In the genomic region with DNA sequence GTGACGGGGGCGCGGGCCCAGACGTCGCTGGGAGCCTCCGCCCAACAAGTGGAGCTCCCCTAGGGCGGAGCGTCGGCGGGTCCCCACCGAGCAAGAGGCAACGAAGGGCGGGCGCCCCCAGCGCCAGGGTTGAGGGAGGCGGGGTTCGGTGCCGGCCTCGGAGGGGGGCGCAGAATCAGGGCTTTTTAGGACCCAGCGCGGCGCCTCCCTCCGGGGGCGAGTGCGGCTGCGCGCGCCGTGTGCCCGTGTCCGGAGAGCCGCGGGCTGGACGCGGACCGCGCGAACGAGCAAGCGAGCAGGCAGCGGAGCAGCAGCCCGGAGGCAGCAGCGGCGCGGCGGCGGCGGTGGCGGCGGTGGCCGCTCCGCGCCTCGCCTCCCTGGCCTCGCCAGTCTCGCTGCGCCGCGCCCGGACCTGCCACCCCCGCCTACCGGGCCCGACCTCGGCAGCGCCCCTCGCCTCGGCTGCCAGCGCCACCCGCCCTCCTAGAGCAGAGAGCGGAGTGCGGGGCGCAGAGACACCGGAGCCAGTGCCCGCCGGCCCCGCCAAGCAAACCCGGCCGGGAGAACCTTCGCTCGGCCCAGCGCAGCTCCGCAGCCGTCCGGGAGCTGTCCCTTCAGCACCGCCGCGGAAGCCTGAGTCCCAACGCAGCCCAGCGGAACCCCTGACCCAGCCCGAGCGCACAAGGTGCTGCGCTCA, we compare ENCODE assay signal across 8 mouse cellular contexts. TPM values are rescaled to one million over a fixed set of nuclear protein-coding genes. Genes with fewer than 3 reads are reported as not detected.
A peak's percentile ranks its signal among the peaks of the same experiment; 100 is the strongest.
DNase-seq lines count a peak whose midpoint lies in the region; ATAC-seq and TF ChIP-seq lines count a peak whose summit lies in the region.

A gene (plus strand): TSS at position 267 of the 697 bp plus-strand sequence.

- no peak within 1 kb of the TSS for H3K9ac ChIP-seq in heart, embryonic 16.5 days (ENCODE audit: low read length)
- H3K9ac ChIP-seq in liver, embryonic 14.5 days (replicated peaks): no peak within 1 kb of the TSS
- peak within 1 kb of the TSS; percentile 67 for H3K9ac ChIP-seq in neural tube, embryonic 11.5 days (ENCODE audit: low read length)
- no peak within 1 kb of the TSS for H3K9ac ChIP-seq in stomach, postnatal 0 days (ENCODE audit: low read length)

- DNase-seq in A20 (ENCODE audit: low read depth, low spot score): peak; percentile 56
- DNase-seq in brain, adult 2 months (ENCODE audit: low read depth, low spot score): peak; percentile 95
- peak; percentile 79 for DNase-seq in forebrain, embryonic 10.5 days (ENCODE audit: extremely low spot score, low spot score)
- DNase-seq in kidney, postnatal 10 days: peak; percentile 92
- DNase-seq in liver, embryonic 14.5 days (ENCODE audit: low read depth in 3 of 3, low spot score in 3 of 3): peak; percentile 11 to 23 (median 19)
- DNase-seq in neural tube, embryonic 11.5 days (ENCODE audit: low spot score): peak; percentile 83
- peak; percentile 88 for DNase-seq in stomach, postnatal 0 days (ENCODE audit: low spot score)

- peaks cover 85% of the 10 kb centered on the region for H3K27me3 ChIP-seq in forebrain, embryonic 10.5 days (ENCODE audit: poor library complexity, severe bottlenecking)
- H3K27me3 ChIP-seq in heart, embryonic 16.5 days (ENCODE audit: control insufficient read depth, insufficient read depth, low read length): peaks cover 72% of the 10 kb centered on the region
- H3K27me3 ChIP-seq in liver, embryonic 14.5 days (ENCODE audit: control insufficient read depth, insufficient read depth, low read length): peaks cover 49% of the 10 kb centered on the region
- H3K27me3 ChIP-seq in neural tube, embryonic 11.5 days (ENCODE audit: control insufficient read depth, insufficient read depth, low read length): peaks cover 59% of the 10 kb centered on the region
- peaks cover 33% of the 10 kb centered on the region for H3K27me3 ChIP-seq in stomach, postnatal 0 days (ENCODE audit: control insufficient read depth, insufficient read depth, low read length)

- no peaks in the 10 kb centered on the region for H3K9me3 ChIP-seq in forebrain, embryonic 10.5 days
- H3K9me3 ChIP-seq in heart, embryonic 16.5 days (replicated peaks; ENCODE audit: control insufficient read depth, low read length): no peaks in the 10 kb centered on the region
- H3K9me3 ChIP-seq in liver, embryonic 14.5 days (ENCODE audit: control insufficient read depth, low read length): no peaks in the 10 kb centered on the region
- H3K9me3 ChIP-seq in neural tube, embryonic 11.5 days (ENCODE audit: control insufficient read depth, low read length): no peaks in the 10 kb centered on the region
- no peaks in the 10 kb centered on the region for H3K9me3 ChIP-seq in stomach, postnatal 0 days (ENCODE audit: control insufficient read depth, low read length)

- ATAC-seq in heart, embryonic 16.5 days (replicated peaks; ENCODE audit: extremely low read depth, insufficient read depth, low FRiP score): peak; percentile 81
- no peak for ATAC-seq in liver, embryonic 14.5 days (ENCODE audit: insufficient read depth)
- peak; percentile 64 for ATAC-seq in neural tube, embryonic 11.5 days (ENCODE audit: insufficient read depth, low FRiP score, low TSS enrichment)
- peak; percentile 80 for ATAC-seq in stomach, postnatal 0 days (ENCODE audit: low FRiP score, low TSS enrichment)

- no peak for TF ChIP-seq EP300 in liver, embryonic 14.5 days (IDR thresholded peaks at IDR 0.05; ENCODE audit: low read depth)
- TF ChIP-seq EP300 in stomach, postnatal 0 days (optimal IDR thresholded peaks at IDR 0.05): no peak

- WGBS in forebrain, embryonic 10.5 days: under 1% methylated on average over 92 of the region's 93 CpGs
- WGBS in heart, embryonic 16.5 days: under 1% methylated on average over 63 of the region's 93 CpGs
- 1% methylated on average over 60 of the region's 93 CpGs for WGBS in liver, embryonic 14.5 days (ENCODE audit: insufficient replicate concordance)
- under 1% methylated on average over 54 of the region's 93 CpGs for WGBS in neural tube, embryonic 11.5 days
- WGBS in stomach, postnatal 0 days: under 1% methylated on average over 45 of the region's 93 CpGs

- peaks cover 25% of the 10 kb centered on the region for H3K4me1 ChIP-seq in forebrain, embryonic 10.5 days
- peaks cover 5% of the 10 kb centered on the region for H3K4me1 ChIP-seq in heart, embryonic 16.5 days (ENCODE audit: control insufficient read depth, insufficient read depth, low read length)
- H3K4me1 ChIP-seq in liver, embryonic 14.5 days (replicated peaks; ENCODE audit: control insufficient read depth in 2 of 2, insufficient read depth in 2 of 2, low read length in 1 of 2): no peaks in the 10 kb centered on the region
- peaks cover 5% of the 10 kb centered on the region; the same call in 1 of the 2 replicates for H3K4me1 ChIP-seq in neural tube, embryonic 11.5 days (ENCODE audit: control insufficient read depth, insufficient read depth, low read length)
- no peaks in the 10 kb centered on the region for H3K4me1 ChIP-seq in stomach, postnatal 0 days (replicated peaks; ENCODE audit: control insufficient read depth, insufficient read depth)

- peak within 1 kb of the TSS; percentile 66 for H3K4me3 ChIP-seq in forebrain, embryonic 10.5 days
- H3K4me3 ChIP-seq in heart, embryonic 16.5 days (ENCODE audit: low read length): peak within 1 kb of the TSS; percentile 54
- peak within 1 kb of the TSS in 1 of 2 experiments; percentile 22; a peak in 2 of 4 replicates for H3K4me3 ChIP-seq in liver, embryonic 14.5 days (ENCODE audit: insufficient read depth in 1 of 2, low read depth in 2 of 2, low read length in 2 of 2)
- H3K4me3 ChIP-seq in neural tube, embryonic 11.5 days (ENCODE audit: low read depth, low read length): peak within 1 kb of the TSS; percentile 51
- H3K4me3 ChIP-seq in stomach, postnatal 0 days (ENCODE audit: low read depth, low read length): peak within 1 kb of the TSS; percentile 36

- H3K27ac ChIP-seq in forebrain, embryonic 10.5 days: peak within 1 kb of the TSS; percentile 77
- no peak within 1 kb of the TSS for H3K27ac ChIP-seq in heart, embryonic 16.5 days (ENCODE audit: low read length)
- no peak within 1 kb of the TSS for H3K27ac ChIP-seq in liver, embryonic 14.5 days
- no peak within 1 kb of the TSS for H3K27ac ChIP-seq in neural tube, embryonic 11.5 days (ENCODE audit: low read depth, low read length)
- no peak within 1 kb of the TSS for H3K27ac ChIP-seq in stomach, postnatal 0 days (replicated peaks)

- H3K4me2 ChIP-seq in heart, embryonic 16.5 days (ENCODE audit: low read depth, low read length): peak within 1 kb of the TSS; percentile 90
- H3K4me2 ChIP-seq in liver, embryonic 14.5 days (ENCODE audit: low read depth): peak within 1 kb of the TSS; percentile 35
- H3K4me2 ChIP-seq in neural tube, embryonic 11.5 days (ENCODE audit: low read depth): peak within 1 kb of the TSS; percentile 75
- peak within 1 kb of the TSS; percentile 64 for H3K4me2 ChIP-seq in stomach, postnatal 0 days (replicated peaks; ENCODE audit: low read depth)

- TF ChIP-seq CTCF in liver, embryonic 14.5 days (IDR thresholded peaks at IDR 0.05; ENCODE audit: low read depth): no peak
- 0 out of 2 replicates have a peak, but pooled peaks have one; percentile 7 for TF ChIP-seq CTCF in stomach, postnatal 0 days (IDR thresholded peaks at IDR 0.05; ENCODE audit: low read depth)

- no peaks in the 10 kb centered on the region for H3K36me3 ChIP-seq in forebrain, embryonic 10.5 days (replicated peaks)
- no peaks in the 10 kb centered on the region for H3K36me3 ChIP-seq in heart, embryonic 16.5 days (ENCODE audit: control insufficient read depth, insufficient read depth)
- H3K36me3 ChIP-seq in liver, embryonic 14.5 days (replicated peaks; ENCODE audit: control insufficient read depth, insufficient read depth, low read depth): no peaks in the 10 kb centered on the region
- H3K36me3 ChIP-seq in neural tube, embryonic 11.5 days (ENCODE audit: control insufficient read depth, insufficient read depth, low read length): no peaks in the 10 kb centered on the region
- H3K36me3 ChIP-seq in stomach, postnatal 0 days (ENCODE audit: control insufficient read depth, insufficient read depth, low read length): no peaks in the 10 kb centered on the region

RNA-seq across cellular contexts. Expression of the gene that starts here (rescaled TPM):
- 0.20 and 0.24 TPM in 2 replicates for polyA plus RNA-seq in forebrain, embryonic 10.5 days (2016; fragmentation: Nextera tagmentation; extraction: Ambion mirVana)
- polyA plus RNA-seq in heart, embryonic 16.5 days (2015; fragmentation: Nextera tagmentation; extraction: Ambion mirVana): 0.19 TPM in 1 of 2 replicates, not detected in the other
- polyA plus RNA-seq in liver, embryonic 14.5 days (2012; rRNA removed): under 0.01 and 0.02 TPM in 2 replicates
- polyA plus RNA-seq in liver, embryonic 14.5 days (2014; fragmentation: Nextera tagmentation; extraction: Ambion mirVana): not detected in 2 replicates
- polyA plus RNA-seq in neural tube, embryonic 11.5 days (2014; fragmentation: Nextera tagmentation; extraction: Ambion mirVana): 1.6 and 3.7 TPM in 2 replicates
- 0.18 TPM in 2 replicates for polyA plus RNA-seq in stomach, postnatal 0 days (2015; fragmentation: Nextera tagmentation; extraction: Ambion mirVana)

Comparison
In these comparisons a context has a peak if more than half of its experiments do, and no peak if none do; other contexts are left out.
1. Peak in DNase-seq, H3K4me3 ChIP-seq and H3K27ac ChIP-seq in forebrain, embryonic 10.5 days; RNA of the gene not detected or under 1 TPM.
2. Peak in ATAC-seq, H3K4me3 ChIP-seq and H3K4me2 ChIP-seq in heart, embryonic 16.5 days; RNA of the gene not detected or under 1 TPM.
3. Peak in DNase-seq and H3K4me2 ChIP-seq in liver, embryonic 14.5 days; RNA of the gene not detected or under 1 TPM.
4. Peak in DNase-seq, ATAC-seq, H3K4me3 ChIP-seq and H3K4me2 ChIP-seq in stomach, postnatal 0 days; RNA of the gene not detected or under 1 TPM.
5. DNase-seq: peak in every context shown above with its lines; median percentile 95 in brain, adult 2 months; 92 in kidney, postnatal 10 days; 88 in stomach, postnatal 0 days; 83 in neural tube, embryonic 11.5 days; 79 in forebrain, embryonic 10.5 days; 56 in A20; 19 in liver, embryonic 14.5 days.
6. H3K4me2 ChIP-seq: peak in every context shown above with its lines; median percentile 90 in heart, embryonic 16.5 days; 75 in neural tube, embryonic 11.5 days; 64 in stomach, postnatal 0 days; 35 in liver, embryonic 14.5 days.